Mouse (Mus musculus): Measurements from ENCODE around the gene 1110008P14Rik. TPM values are rescaled to one million over a fixed set of nuclear protein-coding genes. Genes with fewer than 3 reads are reported as not detected.
"Not testable (repeated sequence)": the region's sequence is repeated elsewhere in the genome, so short reads cannot be mapped to it uniquely, and the experiment has no call there.

1110008P14Rik gene
- polyA plus RNA-seq, 1 experiment from 2014 or later, result 100 TPM

- no peak overlapping the region for H3K9ac ChIP-seq (ENCODE audit: low read depth, low read length)
- H3K36me3 ChIP-seq (ENCODE audit: control insufficient read depth, insufficient read depth), result peaks cover 78% of the 10 kb centered on the region
- no peak for TF ChIP-seq CTCF (IDR thresholded peaks at IDR 0.05; ENCODE audit: low read depth)
- ATAC-seq, result no peak
- H3K27me3 ChIP-seq (replicated peaks; ENCODE audit: control insufficient read depth, insufficient read depth, low read length), result no peaks in the 10 kb centered on the region
- H3K27ac ChIP-seq (ENCODE audit: low read depth, low read length), result no peak overlapping the region
- no peak overlapping the region for H3K4me3 ChIP-seq (ENCODE audit: low read depth, low read length)
- no peaks in the 10 kb centered on the region for H3K4me1 ChIP-seq (replicated peaks; ENCODE audit: control insufficient read depth, insufficient read depth, low read length)
- 84% methylated on average over 13 of the region's 13 CpGs for WGBS
- H3K4me2 ChIP-seq (replicated peaks; ENCODE audit: low read depth), result no peak overlapping the region
- H3K9me3 ChIP-seq (ENCODE audit: control insufficient read depth), result no peaks in the 10 kb centered on the region
Observed at GRCm38 (mm10) chr2:32375317-32375940, 6.3 kb downstream of the 1110008P14Rik start.

GRCm38 (mm10) chr2:32374191-32374590, 7.5 kb downstream of the 1110008P14Rik start:
- ATAC-seq, result no peak
- no peaks in the 10 kb centered on the region for H3K4me1 ChIP-seq (replicated peaks; ENCODE audit: control insufficient read depth, insufficient read depth, low read length)
- no peak overlapping the region for H3K4me3 ChIP-seq (ENCODE audit: low read depth, low read length)
- no peak overlapping the region for H3K4me2 ChIP-seq (replicated peaks; ENCODE audit: low read depth)
- no peak overlapping the region for H3K27ac ChIP-seq (ENCODE audit: low read depth, low read length)
- H3K9ac ChIP-seq (ENCODE audit: low read depth, low read length), result no peak overlapping the region
- peaks cover 89% of the 10 kb centered on the region for H3K36me3 ChIP-seq (ENCODE audit: control insufficient read depth, insufficient read depth)
- 92% methylated on average over 10 of the region's 10 CpGs for whole genome bisulfite sequencing
- H3K9me3 ChIP-seq (ENCODE audit: control insufficient read depth), result no peaks in the 10 kb centered on the region
- no peak for TF ChIP-seq CTCF (IDR thresholded peaks at IDR 0.05; ENCODE audit: low read depth)
- no peaks in the 10 kb centered on the region for H3K27me3 ChIP-seq (replicated peaks; ENCODE audit: control insufficient read depth, insufficient read depth, low read length)

- ATAC-seq, result no peak
- H3K4me1 ChIP-seq (replicated peaks; ENCODE audit: control insufficient read depth, insufficient read depth, low read length), result no peaks in the 10 kb centered on the region
- H3K9ac ChIP-seq (ENCODE audit: low read depth, low read length), result no peak overlapping the region
- no peaks in the 10 kb centered on the region for H3K27me3 ChIP-seq (replicated peaks; ENCODE audit: control insufficient read depth, insufficient read depth, low read length)
- H3K27ac ChIP-seq (ENCODE audit: low read depth, low read length), result no peak overlapping the region
- no peak overlapping the region for H3K4me2 ChIP-seq (replicated peaks; ENCODE audit: low read depth)
- H3K36me3 ChIP-seq (ENCODE audit: control insufficient read depth, insufficient read depth), result peaks cover 62% of the 10 kb centered on the region
- TF ChIP-seq CTCF (IDR thresholded peaks at IDR 0.05; ENCODE audit: low read depth), result no peak
- H3K9me3 ChIP-seq (ENCODE audit: control insufficient read depth), result no peaks in the 10 kb centered on the region
- WGBS, result 91% methylated on average over 5 of the region's 5 CpGs
- H3K4me3 ChIP-seq (ENCODE audit: low read depth, low read length), result no peak overlapping the region
Observed at GRCm38 (mm10) chr2:32367315-32367714, 14.4 kb downstream of the 1110008P14Rik start.

GRCm38 (mm10) chr2:32364121-32364520, 17.6 kb downstream of the 1110008P14Rik start:
- peak overlapping the region; percentile 88 for H3K4me2 ChIP-seq (replicated peaks; ENCODE audit: low read depth)
- peak overlapping the region; percentile 67 for H3K4me3 ChIP-seq (ENCODE audit: low read depth, low read length)
- H3K27ac ChIP-seq (ENCODE audit: low read depth, low read length), result no peak overlapping the region
- no peaks in the 10 kb centered on the region for H3K27me3 ChIP-seq (replicated peaks; ENCODE audit: control insufficient read depth, insufficient read depth, low read length)
- H3K4me1 ChIP-seq (replicated peaks; ENCODE audit: control insufficient read depth, insufficient read depth, low read length), result 0 out of 2 replicates have a peak, but pooled peaks cover 3% of the 10 kb centered on the region
- peaks cover 31% of the 10 kb centered on the region for H3K36me3 ChIP-seq (ENCODE audit: control insufficient read depth, insufficient read depth)
- no peaks in the 10 kb centered on the region for H3K9me3 ChIP-seq (ENCODE audit: control insufficient read depth)
- peak overlapping the region; percentile 80 for H3K9ac ChIP-seq (ENCODE audit: low read depth, low read length)
- no peak for ATAC-seq
- TF ChIP-seq CTCF (IDR thresholded peaks at IDR 0.05; ENCODE audit: low read depth), result no peak
- WGBS, result 80% methylated on average over 8 of the region's 8 CpGs

GRCm38 (mm10) chr2:32363376-32364106, 18.2 kb downstream of the 1110008P14Rik start:
- H3K4me3 ChIP-seq (ENCODE audit: low read depth, low read length), result peak overlapping the region; percentile 67
- WGBS, result 5% methylated on average over 19 of the region's 19 CpGs
- 0 out of 2 replicates have a peak, but pooled peaks cover 3% of the 10 kb centered on the region for H3K4me1 ChIP-seq (replicated peaks; ENCODE audit: control insufficient read depth, insufficient read depth, low read length)
- no peaks in the 10 kb centered on the region for H3K27me3 ChIP-seq (replicated peaks; ENCODE audit: control insufficient read depth, insufficient read depth, low read length)
- H3K36me3 ChIP-seq (ENCODE audit: control insufficient read depth, insufficient read depth), result peaks cover 29% of the 10 kb centered on the region
- peak; percentile 46 for ATAC-seq
- no peak for TF ChIP-seq CTCF (IDR thresholded peaks at IDR 0.05; ENCODE audit: low read depth)
- H3K9ac ChIP-seq (ENCODE audit: low read depth, low read length), result peak overlapping the region; percentile 80
- no peaks in the 10 kb centered on the region for H3K9me3 ChIP-seq (ENCODE audit: control insufficient read depth)
- H3K27ac ChIP-seq (ENCODE audit: low read depth, low read length), result peak overlapping the region; percentile 89
- peak overlapping the region; percentile 88 for H3K4me2 ChIP-seq (replicated peaks; ENCODE audit: low read depth)

- no peaks in the 10 kb centered on the region for H3K27me3 ChIP-seq (replicated peaks; ENCODE audit: control insufficient read depth, insufficient read depth, low read length)
- H3K4me2 ChIP-seq (replicated peaks; ENCODE audit: low read depth), result peak overlapping the region; percentile 88
- ATAC-seq, result peak; percentile 85
- peak overlapping the region; percentile 67 for H3K4me3 ChIP-seq (ENCODE audit: low read depth, low read length)
- H3K9me3 ChIP-seq (ENCODE audit: control insufficient read depth), result no peaks in the 10 kb centered on the region
- peak overlapping the region; percentile 80 for H3K9ac ChIP-seq (ENCODE audit: low read depth, low read length)
- peak; percentile 98 for TF ChIP-seq CTCF (IDR thresholded peaks at IDR 0.05; ENCODE audit: low read depth)
- peak overlapping the region; percentile 89 for H3K27ac ChIP-seq (ENCODE audit: low read depth, low read length)
- WGBS, result under 1% methylated on average over 45 of the region's 53 CpGs
- 0 out of 2 replicates have a peak, but pooled peaks cover 3% of the 10 kb centered on the region for H3K4me1 ChIP-seq (replicated peaks; ENCODE audit: control insufficient read depth, insufficient read depth, low read length)
- peaks cover 25% of the 10 kb centered on the region for H3K36me3 ChIP-seq (ENCODE audit: control insufficient read depth, insufficient read depth)
Observed at GRCm38 (mm10) chr2:32362817-32363340, 18.9 kb downstream of the 1110008P14Rik start.

GRCm38 (mm10) chr2:32362274-32362673, 19.5 kb downstream of the 1110008P14Rik start:
- H3K9ac ChIP-seq (ENCODE audit: low read depth, low read length), result peak overlapping the region; percentile 80
- not testable (repeated sequence) for ATAC-seq; H3K9me3 ChIP-seq (ENCODE audit: control insufficient read depth); H3K27me3 ChIP-seq (replicated peaks; ENCODE audit: control insufficient read depth, insufficient read depth, low read length); H3K4me1 ChIP-seq (replicated peaks; ENCODE audit: control insufficient read depth, insufficient read depth, low read length)
- H3K4me3 ChIP-seq (ENCODE audit: low read depth, low read length), result peak overlapping the region; percentile 67
- WGBS, result 30% methylated on average over 5 of the region's 5 CpGs
- peak overlapping the region; percentile 88 for H3K4me2 ChIP-seq (replicated peaks; ENCODE audit: low read depth)
- peaks cover 19% of the 10 kb centered on the region for H3K36me3 ChIP-seq (ENCODE audit: control insufficient read depth, insufficient read depth)
- peak overlapping the region; percentile 89 for H3K27ac ChIP-seq (ENCODE audit: low read depth, low read length)

Data from intestine, postnatal 0 days (tissue).